Mouse (Mus musculus) thymus, postnatal 25 days (tissue): ENCODE results near the gene Mpped2.

ENCODE experiments used
- DNase-seq: peaks from one replicate; pipeline ENCODE4 v3.0.0; 2022

The Mpped2 gene

GRCm38 (mm10) chr2:106707136-106707535 is 14.1 kb downstream of the Mpped2 start:
- no peak for DNase-seq

- no peak for DNase-seq
Observed at GRCm38 (mm10) chr2:106710862-106711477, 17.9 kb downstream of the Mpped2 start.

GRCm38 (mm10) chr2:106711506-106711905 is 18.4 kb downstream of the Mpped2 start:
- DNase-seq, result no peak

- DNase-seq, result no peak
Observed at GRCm38 (mm10) chr2:106713151-106713550, 20.1 kb downstream of the Mpped2 start.

GRCm38 (mm10) chr2:106715674-106716364 is 22.8 kb downstream of the Mpped2 start:
- DNase-seq, result no peak

- DNase-seq, result no peak
Observed at GRCm38 (mm10) chr2:106716365-106716717, 23.3 kb downstream of the Mpped2 start.

GRCm38 (mm10) chr2:106718888-106719287 is 25.8 kb downstream of the Mpped2 start:
- no peak for DNase-seq

- no peak for DNase-seq
Observed at GRCm38 (mm10) chr2:106719434-106719833, 26.4 kb downstream of the Mpped2 start.

- DNase-seq, result no peak
Observed at GRCm38 (mm10) chr2:106720644-106721043, 27.6 kb downstream of the Mpped2 start.

GRCm38 (mm10) chr2:106722020-106722419 is 29.0 kb downstream of the Mpped2 start:
- DNase-seq, result no peak

- DNase-seq, result no peak
Observed at GRCm38 (mm10) chr2:106729951-106730564, 37.0 kb downstream of the Mpped2 start.

GRCm38 (mm10) chr2:106730608-106731007 is 37.5 kb downstream of the Mpped2 start:
- no peak for DNase-seq

- DNase-seq, result no peak
Observed at GRCm38 (mm10) chr2:106731478-106731877, 38.4 kb downstream of the Mpped2 start.

- DNase-seq, result no peak
Observed at GRCm38 (mm10) chr2:106732171-106732570, 39.1 kb downstream of the Mpped2 start.

GRCm38 (mm10) chr2:106733396-106733795 is 40.3 kb downstream of the Mpped2 start:
- no peak for DNase-seq

GRCm38 (mm10) chr2:106734004-106734403 is 40.9 kb downstream of the Mpped2 start:
- DNase-seq, result no peak

GRCm38 (mm10) chr2:106735211-106735610 is 42.1 kb downstream of the Mpped2 start:
- DNase-seq, result no peak

- no peak for DNase-seq
Observed at GRCm38 (mm10) chr2:106735792-106736359, 42.8 kb downstream of the Mpped2 start.

- no peak for DNase-seq
Observed at GRCm38 (mm10) chr2:106738951-106739350, 45.9 kb downstream of the Mpped2 start.

GRCm38 (mm10) chr2:106744086-106744485 is 51.0 kb downstream of the Mpped2 start:
- no peak for DNase-seq

- DNase-seq, result no peak
Observed at GRCm38 (mm10) chr2:106744601-106745000, 51.5 kb downstream of the Mpped2 start.

- no peak for DNase-seq
Observed at GRCm38 (mm10) chr2:106745364-106745763, 52.3 kb downstream of the Mpped2 start.

GRCm38 (mm10) chr2:106746211-106746610 is 53.1 kb downstream of the Mpped2 start:
- DNase-seq, result no peak

- DNase-seq, result no peak
Observed at GRCm38 (mm10) chr2:106746905-106747304, 53.8 kb downstream of the Mpped2 start.
